Mouse (Mus musculus): ENCODE results near the gene Syt16. TPM values are rescaled to one million over a fixed set of nuclear protein-coding genes. Genes with fewer than 3 reads are reported as not detected.

Syt16 gene
- total and polyA plus RNA-seq, 2 experiments from 2014 or later = 67.6 to 90.9 TPM

- peak overlapping the region; percentile 42; the same call in 1 of the 2 replicates for H3K27ac ChIP-seq
- H3K9ac ChIP-seq (replicated peaks; ENCODE audit: low read length) = no peak overlapping the region
- H3K36me3 ChIP-seq (ENCODE audit: insufficient read depth, low read length) = no peaks in the 10 kb centered on the region
- DNase-seq (ENCODE audit: low spot score) (peak; percentile 23), ATAC-seq (peak; percentile 53)
- H3K27me3 ChIP-seq (ENCODE audit: insufficient read depth, low read length) = no peaks in the 10 kb centered on the region
- WGBS = 59% methylated on average over 15 of the region's 15 CpGs
- TF ChIP-seq CTCF (IDR thresholded peaks at IDR 0.05; ENCODE audit: low read depth) = no peak
- no peak overlapping the region for H3K4me3 ChIP-seq (ENCODE audit: low read length)
- no peaks in the 10 kb centered on the region for H3K9me3 ChIP-seq (ENCODE audit: low read length)
- no peak overlapping the region for H3K4me2 ChIP-seq (ENCODE audit: low read depth, low read length)
- no peaks in the 10 kb centered on the region for H3K4me1 ChIP-seq (ENCODE audit: insufficient read depth, low read length)
Observed at GRCm38 (mm10) chr12:74268644-74269285, 271.3 kb downstream of the Syt16 start.

- Histone ChIP-seq H3K27me3 (ENCODE audit: insufficient read depth, low read length) (no peaks in the 10 kb centered on the region), H3K4me3 (ENCODE audit: low read length) (no peak overlapping the region), H3K4me1 (ENCODE audit: insufficient read depth, low read length) (no peaks in the 10 kb centered on the region), H3K9ac (replicated peaks; ENCODE audit: low read length) (no peak overlapping the region), H3K9me3 (ENCODE audit: low read length) (no peaks in the 10 kb centered on the region), H3K27ac (no peak overlapping the region), H3K4me2 (ENCODE audit: low read depth, low read length) (no peak overlapping the region), H3K36me3 (ENCODE audit: insufficient read depth, low read length) (no peaks in the 10 kb centered on the region)
- DNase-seq (ENCODE audit: low spot score) (no peak), ATAC-seq (no peak)
- TF ChIP-seq CTCF (IDR thresholded peaks at IDR 0.05; ENCODE audit: low read depth) = no peak
- 87% methylated on average over 17 of the region's 17 CpGs for WGBS
Observed at GRCm38 (mm10) chr12:74272545-74272944, 275.1 kb downstream of the Syt16 start.

GRCm38 (mm10) chr12:74277265-74277664, 279.8 kb downstream of the Syt16 start:
- Histone ChIP-seq H3K9ac (replicated peaks; ENCODE audit: low read length) (no peak overlapping the region), H3K27me3 (ENCODE audit: insufficient read depth, low read length) (no peaks in the 10 kb centered on the region), H3K4me1 (ENCODE audit: insufficient read depth, low read length) (no peaks in the 10 kb centered on the region), H3K9me3 (ENCODE audit: low read length) (no peaks in the 10 kb centered on the region), H3K4me3 (ENCODE audit: low read length) (no peak overlapping the region), H3K27ac (no peak overlapping the region), H3K4me2 (ENCODE audit: low read depth, low read length) (no peak overlapping the region), H3K36me3 (ENCODE audit: insufficient read depth, low read length) (no peaks in the 10 kb centered on the region)
- DNase-seq (ENCODE audit: low spot score) (no peak), ATAC-seq (no peak)
- WGBS = 88% methylated on average over 5 of the region's 5 CpGs
- TF ChIP-seq CTCF (IDR thresholded peaks at IDR 0.05; ENCODE audit: low read depth) = no peak

GRCm38 (mm10) chr12:74281403-74281802, 283.9 kb downstream of the Syt16 start:
- no peak overlapping the region for H3K4me2 ChIP-seq (ENCODE audit: low read depth, low read length)
- H3K9me3 ChIP-seq (ENCODE audit: low read length) = no peaks in the 10 kb centered on the region
- ATAC-seq = no peak
- no peaks in the 10 kb centered on the region for H3K27me3 ChIP-seq (ENCODE audit: insufficient read depth, low read length)
- WGBS = 85% methylated on average over 4 of the region's 4 CpGs
- no peaks in the 10 kb centered on the region for H3K4me1 ChIP-seq (ENCODE audit: insufficient read depth, low read length)
- TF ChIP-seq CTCF (IDR thresholded peaks at IDR 0.05; ENCODE audit: low read depth) = no peak
- no peak overlapping the region for H3K27ac ChIP-seq
- no peak overlapping the region for H3K9ac ChIP-seq (replicated peaks; ENCODE audit: low read length)
- no peak for DNase-seq (ENCODE audit: low spot score)
- no peaks in the 10 kb centered on the region for H3K36me3 ChIP-seq (ENCODE audit: insufficient read depth, low read length)
- H3K4me3 ChIP-seq (ENCODE audit: low read length) = no peak overlapping the region

- Histone ChIP-seq H3K4me3 (ENCODE audit: low read length) (no peak overlapping the region), H3K9me3 (ENCODE audit: low read length) (no peaks in the 10 kb centered on the region), H3K4me2 (ENCODE audit: low read depth, low read length) (no peak overlapping the region), H3K27ac (no peak overlapping the region), H3K36me3 (ENCODE audit: insufficient read depth, low read length) (no peaks in the 10 kb centered on the region), H3K27me3 (ENCODE audit: insufficient read depth, low read length) (no peaks in the 10 kb centered on the region), H3K4me1 (ENCODE audit: insufficient read depth, low read length) (no peaks in the 10 kb centered on the region), H3K9ac (replicated peaks; ENCODE audit: low read length) (no peak overlapping the region)
- 79% methylated on average over 1 of the region's 1 CpGs for WGBS
- ATAC-seq = no peak
- no peak for TF ChIP-seq CTCF (IDR thresholded peaks at IDR 0.05; ENCODE audit: low read depth)
- DNase-seq (ENCODE audit: low spot score) = no peak
Observed at GRCm38 (mm10) chr12:74282846-74283245, 285.4 kb downstream of the Syt16 start.

- Histone ChIP-seq H3K36me3 (ENCODE audit: insufficient read depth, low read length) (no peaks in the 10 kb centered on the region), H3K9ac (replicated peaks; ENCODE audit: low read length) (peak overlapping the region; percentile 49), H3K4me3 (ENCODE audit: low read length) (peak overlapping the region; percentile 57), H3K9me3 (ENCODE audit: low read length) (no peaks in the 10 kb centered on the region), H3K27ac (peak overlapping the region; percentile 26; the same call in 1 of the 2 replicates), H3K4me2 (ENCODE audit: low read depth, low read length) (peak overlapping the region; percentile 96), H3K27me3 (ENCODE audit: insufficient read depth, low read length) (no peaks in the 10 kb centered on the region), H3K4me1 (ENCODE audit: insufficient read depth, low read length) (no peaks in the 10 kb centered on the region)
- ATAC-seq (peak; percentile 95), DNase-seq (ENCODE audit: low spot score) (peak; percentile 97)
- under 1% methylated on average over 49 of the region's 49 CpGs for WGBS
- peak; percentile 85 for TF ChIP-seq CTCF (IDR thresholded peaks at IDR 0.05; ENCODE audit: low read depth)
Observed at GRCm38 (mm10) chr12:74284020-74284684, 286.7 kb downstream of the Syt16 start.

GRCm38 (mm10) chr12:74284685-74285054, 287.2 kb downstream of the Syt16 start:
- Histone ChIP-seq H3K9me3 (ENCODE audit: low read length) (no peaks in the 10 kb centered on the region), H3K36me3 (ENCODE audit: insufficient read depth, low read length) (no peaks in the 10 kb centered on the region), H3K27me3 (ENCODE audit: insufficient read depth, low read length) (no peaks in the 10 kb centered on the region), H3K27ac (peak overlapping the region; percentile 27; the same call in 1 of the 2 replicates), H3K4me3 (ENCODE audit: low read length) (peak overlapping the region; percentile 57), H3K9ac (replicated peaks; ENCODE audit: low read length) (peak overlapping the region; percentile 49), H3K4me2 (ENCODE audit: low read depth, low read length) (peak overlapping the region; percentile 96), H3K4me1 (ENCODE audit: insufficient read depth, low read length) (no peaks in the 10 kb centered on the region)
- ATAC-seq (peak; percentile 58), DNase-seq (ENCODE audit: low spot score) (peak; percentile 70)
- TF ChIP-seq CTCF (IDR thresholded peaks at IDR 0.05; ENCODE audit: low read depth) = no peak
- WGBS = under 1% methylated on average over 11 of the region's 11 CpGs

Measured in hindbrain, postnatal 0 days (tissue).